In the genomic region with DNA sequence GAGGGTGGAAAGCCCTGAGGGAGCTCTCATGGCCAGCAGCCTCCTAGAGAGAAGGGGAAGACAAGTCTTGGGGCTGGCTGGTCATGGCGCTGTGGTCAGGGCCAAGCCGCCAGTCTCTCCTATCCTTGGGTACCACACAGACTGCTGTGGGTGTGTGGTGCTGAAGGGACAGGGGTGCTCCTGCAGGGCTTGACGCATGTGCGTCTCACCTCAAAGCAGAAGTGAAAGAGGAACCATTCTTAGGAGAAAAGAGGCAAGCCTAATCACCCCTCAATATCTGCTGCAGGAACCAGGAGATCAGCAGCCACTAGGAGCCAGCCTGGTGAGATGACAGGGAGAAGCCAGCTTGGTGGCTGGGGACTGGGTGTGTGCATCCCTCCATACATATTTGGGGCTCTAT, we compare ENCODE assay signal across 12 mouse cellular contexts. TPM values are rescaled to one million over a fixed set of nuclear protein-coding genes. Genes with fewer than 3 reads are reported as not detected.
DNase-seq lines count a peak whose midpoint lies in the region; ATAC-seq lines count a peak whose summit lies in the region.
"Had no signal": no experiment of that assay in that cellular context is flagged by ENCODE, and none has a peak within 500 bp of the region (broad histone marks: within the 10 kb centered on the region; RNA-seq: fewer than 3 reads in every experiment).

No protein-coding gene starts in this region.

- H3K4me2 ChIP-seq in midbrain, embryonic 15.5 days, result no peak overlapping the region
- H3K4me2 ChIP-seq in midbrain, embryonic 13.5 days (replicated peaks), result no peak overlapping the region

- H3K36me3 ChIP-seq in midbrain, embryonic 15.5 days (replicated peaks), result no peaks in the 10 kb centered on the region
- no peaks in the 10 kb centered on the region for H3K36me3 ChIP-seq in midbrain, embryonic 13.5 days
- H3K36me3 ChIP-seq in splenic B cell, adult 2 months (ENCODE audit: control insufficient read depth, insufficient read depth, low read length, poor library complexity, severe bottlenecking), result no peaks in the 10 kb centered on the region

- H3K27ac ChIP-seq in midbrain, embryonic 15.5 days, result no peak overlapping the region
- H3K27ac ChIP-seq in midbrain, embryonic 13.5 days, result no peak overlapping the region
- H3K27ac ChIP-seq: heart, adult 2 months had no signal

- peak; percentile 22 to 31 for DNase-seq in heart, adult 9 months (ENCODE audit: low spot score in 2 of 2)
- no peak for DNase-seq in heart, postnatal 14 days
- peak; percentile 74 for DNase-seq in lung, postnatal 36 days
- DNase-seq in splenic B cell, adult 2 months (ENCODE audit: low read depth, low spot score), result peak; percentile 90
- no peak for DNase-seq in frontal cortex, adult 2 months (ENCODE audit: extremely low spot score in 1 of 2, low spot score in 1 of 2)
- DNase-seq in adrenal gland, postnatal 36 days, result no peak
- DNase-seq: adrenal gland, adult 8-10 months; kidney, adult 11 months; midbrain, embryonic 14.5 days had no signal

- H3K27me3 ChIP-seq in midbrain, embryonic 15.5 days (replicated peaks), result 0 out of 2 replicates have a peak, but pooled peaks cover 3% of the 10 kb centered on the region
- H3K27me3 ChIP-seq in midbrain, embryonic 13.5 days, result no peaks in the 10 kb centered on the region
- no peaks in the 10 kb centered on the region for H3K27me3 ChIP-seq in splenic B cell, adult 2 months (ENCODE audit: control insufficient read depth, insufficient read depth, low read length, poor library complexity, severe bottlenecking)

- no peak overlapping the region for H3K4me3 ChIP-seq in midbrain, embryonic 15.5 days
- no peak overlapping the region for H3K4me3 ChIP-seq in midbrain, embryonic 13.5 days (replicated peaks)
- H3K4me3 ChIP-seq: heart, adult 2 months had no signal

- no peak overlapping the region for H3K9ac ChIP-seq in midbrain, embryonic 15.5 days
- H3K9ac ChIP-seq in midbrain, embryonic 13.5 days (replicated peaks), result no peak overlapping the region

- H3K4me1 ChIP-seq in midbrain, embryonic 15.5 days, result peaks cover 10% of the 10 kb centered on the region
- peaks cover 9% of the 10 kb centered on the region for H3K4me1 ChIP-seq in midbrain, embryonic 13.5 days (replicated peaks)

- H3K9me3 ChIP-seq in midbrain, embryonic 15.5 days, result no peaks in the 10 kb centered on the region
- H3K9me3 ChIP-seq in midbrain, embryonic 13.5 days, result no peaks in the 10 kb centered on the region

- 69% methylated on average over 4 of the region's 4 CpGs for WGBS in midbrain, embryonic 15.5 days
- 74% methylated on average over 4 of the region's 4 CpGs for WGBS in midbrain, embryonic 13.5 days

- ATAC-seq in midbrain, embryonic 15.5 days (replicated peaks), result 0 out of 2 replicates have a peak, but pooled peaks have one; percentile 25
- ATAC-seq in midbrain, embryonic 13.5 days, result no peak

- intact Hi-C loops in heart, postnatal 14 days (cut with DNase I), result no loop called here

RNA-seq across cellular contexts. Expression of a gene that starts 20.9 kb away (rescaled TPM):
- 100 to 1,000 TPM; 104 to 126 TPM for total RNA-seq in heart, postnatal 14 days (2021)
- polyA plus RNA-seq in midbrain, embryonic 15.5 days (2015; fragmentation: Nextera tagmentation; extraction: Ambion mirVana), result 758 and 760 TPM in 2 replicates
- polyA plus RNA-seq in midbrain, embryonic 13.5 days (2015; fragmentation: Nextera tagmentation; extraction: Ambion mirVana), result 517 and 561 TPM in 2 replicates
- 1,285 and 1,395 TPM in 2 replicates for polyA plus RNA-seq in frontal cortex, adult 2 months (2012; rRNA removed)
- 100 to 1,000 TPM; 169 to 179 TPM for total RNA-seq in adrenal gland, postnatal 36 days (2021)

Comparison
In these comparisons a context has a peak if more than half of its experiments do, and no peak if none do; other contexts are left out.
1. DNase-seq: peak in heart, adult 9 months (2 of 2), lung, postnatal 36 days (single experiment) and splenic B cell, adult 2 months (single experiment); none in heart, postnatal 14 days (0 of 2), frontal cortex, adult 2 months (0 of 2) and adrenal gland, postnatal 36 days (0 of 2).